Mouse (Mus musculus) CH12.LX (cell line): ENCODE results near the gene Mob3b.

Experiments used
- CTCF ChIP-seq, 2 experiments: IDR thresholded peaks in 1 of 2; conservative IDR thresholded peaks in 1 of 2; 2 replicates each; pipeline ENCODE4 v1.5.1; 2011 to 2012; ENCODE audit warnings: low read depth in 2 of 2, low read length in 2 of 2, improper control_type of control experiment in 1 of 2, inconsistent platforms in 1 of 2, mild to moderate bottlenecking in 1 of 2, moderate library complexity in 1 of 2
- E2F4 ChIP-seq: IDR thresholded peaks from 2 replicates; pipeline ENCODE4 v1.6.1; 2011; ENCODE audit warnings: low read depth, low read length, improper control_type of control experiment; ENCODE audit not compliant: insufficient replicate concordance
- MAFK ChIP-seq: IDR thresholded peaks from 2 replicates; pipeline ENCODE4 v1.6.1; 2011; ENCODE audit warnings: low read length, improper control_type of control experiment; ENCODE audit not compliant: insufficient replicate concordance
- NELFE ChIP-seq: IDR thresholded peaks from 2 replicates; pipeline ENCODE4 v1.6.1; 2011; ENCODE audit warnings: low read depth, low read length, improper control_type of control experiment
- POLR2AphosphoS2 ChIP-seq: IDR thresholded peaks from 2 replicates; pipeline ENCODE4 v1.6.1; 2011; ENCODE audit warnings: low read depth, low read length, improper control_type of control experiment

- TF ChIP-seq NELFE (no peak), CTCF (conservative IDR thresholded peaks at IDR 0.05 in 1 of 2, IDR thresholded peaks at IDR 0.05 in 1 of 2; ENCODE audit: low read depth in 2 of 2, low read length in 2 of 2) (no peak), E2F4 (no peak), MAFK (no peak), POLR2AphosphoS2 (no peak)
Measured at GRCm38 (mm10) chr4:35169571-35170125, 12.4 kb upstream of the Mob3b start.
